In the genomic region with DNA sequence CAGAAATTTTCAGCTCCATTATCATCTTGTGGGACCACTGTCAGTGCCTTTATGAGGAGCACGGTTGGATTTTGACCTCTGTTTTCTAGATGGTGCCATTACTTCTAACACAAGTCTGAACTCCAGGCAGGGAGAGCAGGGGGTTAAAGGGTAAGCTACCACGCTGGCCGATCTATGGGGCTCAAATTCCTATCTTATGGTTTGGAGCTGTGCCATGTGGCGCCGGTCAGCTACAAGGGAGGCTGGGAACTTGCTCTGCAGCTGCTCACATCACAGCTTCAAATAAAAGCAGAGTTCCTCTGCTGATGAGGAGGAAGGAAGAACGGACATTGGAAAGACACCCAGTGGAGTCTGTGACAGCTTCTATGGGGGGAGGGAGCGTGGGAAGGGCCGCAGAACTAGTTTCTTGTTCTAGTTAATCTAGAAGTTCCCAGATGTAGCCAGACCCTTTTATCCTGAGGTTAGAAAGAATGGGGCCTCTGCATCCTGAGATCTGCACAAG, we compare ENCODE assay signal across 13 mouse cellular contexts. TPM values are rescaled to one million over a fixed set of nuclear protein-coding genes. Genes with fewer than 3 reads are reported as not detected.
DNase-seq lines count a peak whose midpoint lies in the region; ATAC-seq and TF ChIP-seq lines count a peak whose summit lies in the region.
"Had no signal": no experiment of that assay in that cellular context is flagged by ENCODE, and none has a peak within 500 bp of the region (broad histone marks: within the 10 kb centered on the region; RNA-seq: fewer than 3 reads in every experiment).

No protein-coding gene starts in this region.

- H3K27ac ChIP-seq in hindbrain, embryonic 10.5 days = peak overlapping the region; percentile 92
- no peak overlapping the region for H3K27ac ChIP-seq in hindbrain, postnatal 0 days
- 0 out of 2 replicates have a peak overlapping the region, but pooled peaks have one; percentile 30 for H3K27ac ChIP-seq in midbrain, embryonic 12.5 days (replicated peaks)
- no peak overlapping the region for H3K27ac ChIP-seq in midbrain, embryonic 16.5 days (ENCODE audit: low read length)
- peak overlapping the region; percentile 93 for H3K27ac ChIP-seq in embryonic facial prominence, embryonic 14.5 days (replicated peaks; ENCODE audit: low read depth, low read length)
- peak overlapping the region; percentile 56 for H3K27ac ChIP-seq in neural tube, embryonic 13.5 days (replicated peaks)
- H3K27ac ChIP-seq: layer of hippocampus, adult 2 months had no signal

- H3K4me3 ChIP-seq in hindbrain, embryonic 10.5 days = no peak overlapping the region
- H3K4me3 ChIP-seq in hindbrain, postnatal 0 days (ENCODE audit: low read length) = no peak overlapping the region
- H3K4me3 ChIP-seq in midbrain, embryonic 12.5 days = no peak overlapping the region
- H3K4me3 ChIP-seq in midbrain, embryonic 16.5 days (ENCODE audit: low read depth, low read length) = no peak overlapping the region
- H3K4me3 ChIP-seq in embryonic facial prominence, embryonic 14.5 days (ENCODE audit: low read depth, low read length) = no peak overlapping the region
- H3K4me3 ChIP-seq in neural tube, embryonic 13.5 days = no peak overlapping the region
- H3K4me3 ChIP-seq: layer of hippocampus, adult 2 months had no signal

- DNase-seq in hindbrain, embryonic 10.5 days (ENCODE audit: low spot score) = peak; percentile 70
- DNase-seq in hindbrain, postnatal 0 days (ENCODE audit: low spot score) = no peak
- DNase-seq in embryonic facial prominence, embryonic 14.5 days (ENCODE audit: low spot score) = peak; percentile 49
- DNase-seq in layer of hippocampus, adult 9-10 months (ENCODE audit: low spot score) = no peak
- DNase-seq in gastrocnemius, postnatal 4 days (ENCODE audit: low spot score in 2 of 2) = no peak
- DNase-seq: heart, postnatal 4 days; right cerebral cortex, postnatal 14 days had no signal

- peaks cover 8% of the 10 kb centered on the region; the same call in 1 of the 2 replicates for H3K9me3 ChIP-seq in hindbrain, embryonic 10.5 days
- H3K9me3 ChIP-seq in hindbrain, postnatal 0 days (ENCODE audit: low read length) = no peaks in the 10 kb centered on the region
- H3K9me3 ChIP-seq in midbrain, embryonic 12.5 days = no peaks in the 10 kb centered on the region
- no peaks in the 10 kb centered on the region for H3K9me3 ChIP-seq in midbrain, embryonic 16.5 days (replicated peaks; ENCODE audit: control insufficient read depth, low read length, poor library complexity, severe bottlenecking)
- no peaks in the 10 kb centered on the region for H3K9me3 ChIP-seq in embryonic facial prominence, embryonic 14.5 days (ENCODE audit: control insufficient read depth, low read length)
- no peaks in the 10 kb centered on the region for H3K9me3 ChIP-seq in neural tube, embryonic 13.5 days

- 22% methylated on average over 8 of the region's 8 CpGs for WGBS in hindbrain, embryonic 10.5 days
- 54% methylated on average over 8 of the region's 8 CpGs for WGBS in hindbrain, postnatal 0 days
- 52% methylated on average over 8 of the region's 8 CpGs for WGBS in midbrain, embryonic 12.5 days
- WGBS in midbrain, embryonic 16.5 days = 54% methylated on average over 8 of the region's 8 CpGs
- WGBS in embryonic facial prominence, embryonic 14.5 days = 27% methylated on average over 8 of the region's 8 CpGs
- WGBS in neural tube, embryonic 13.5 days = 49% methylated on average over 8 of the region's 8 CpGs

- ATAC-seq in hindbrain, postnatal 0 days = no peak
- ATAC-seq in midbrain, embryonic 12.5 days (ENCODE audit: low FRiP score, low read depth) = no peak
- no peak for ATAC-seq in midbrain, embryonic 16.5 days
- ATAC-seq in embryonic facial prominence, embryonic 14.5 days (ENCODE audit: low read depth) = no peak
- no peak for ATAC-seq in neural tube, embryonic 13.5 days (ENCODE audit: low read depth)

- H3K27me3 ChIP-seq in hindbrain, embryonic 10.5 days (ENCODE audit: insufficient read depth, poor library complexity, severe bottlenecking) = no peaks in the 10 kb centered on the region
- no peaks in the 10 kb centered on the region for H3K27me3 ChIP-seq in hindbrain, postnatal 0 days (ENCODE audit: insufficient read depth, low read length)
- no peaks in the 10 kb centered on the region for H3K27me3 ChIP-seq in midbrain, embryonic 12.5 days
- H3K27me3 ChIP-seq in midbrain, embryonic 16.5 days (ENCODE audit: control insufficient read depth, insufficient read depth, low read depth, low read length) = no peaks in the 10 kb centered on the region
- H3K27me3 ChIP-seq in embryonic facial prominence, embryonic 14.5 days (replicated peaks; ENCODE audit: control insufficient read depth, insufficient read depth, low read length) = no peaks in the 10 kb centered on the region
- no peaks in the 10 kb centered on the region for H3K27me3 ChIP-seq in neural tube, embryonic 13.5 days

- no peak overlapping the region for H3K9ac ChIP-seq in hindbrain, postnatal 0 days (replicated peaks; ENCODE audit: low read length)
- no peak overlapping the region for H3K9ac ChIP-seq in midbrain, embryonic 12.5 days (replicated peaks)
- H3K9ac ChIP-seq in midbrain, embryonic 16.5 days (ENCODE audit: low read depth, low read length) = no peak overlapping the region
- peak overlapping the region; percentile 34; the same call in 1 of the 2 replicates for H3K9ac ChIP-seq in embryonic facial prominence, embryonic 14.5 days (ENCODE audit: low read depth, low read length)
- H3K9ac ChIP-seq in neural tube, embryonic 13.5 days = no peak overlapping the region

- H3K4me1 ChIP-seq in hindbrain, embryonic 10.5 days (replicated peaks) = peaks cover 64% of the 10 kb centered on the region
- H3K4me1 ChIP-seq in hindbrain, postnatal 0 days (ENCODE audit: insufficient read depth, low read length) = no peaks in the 10 kb centered on the region
- H3K4me1 ChIP-seq in midbrain, embryonic 12.5 days = peaks cover 14% of the 10 kb centered on the region
- H3K4me1 ChIP-seq in midbrain, embryonic 16.5 days (ENCODE audit: control insufficient read depth, insufficient read depth, low read length) = no peaks in the 10 kb centered on the region
- peaks cover 20% of the 10 kb centered on the region for H3K4me1 ChIP-seq in embryonic facial prominence, embryonic 14.5 days (ENCODE audit: control insufficient read depth, insufficient read depth, low read length)
- peaks cover 24% of the 10 kb centered on the region for H3K4me1 ChIP-seq in neural tube, embryonic 13.5 days (replicated peaks)

- H3K36me3 ChIP-seq in hindbrain, embryonic 10.5 days = no peaks in the 10 kb centered on the region
- H3K36me3 ChIP-seq in hindbrain, postnatal 0 days (ENCODE audit: insufficient read depth, low read length) = no peaks in the 10 kb centered on the region
- no peaks in the 10 kb centered on the region for H3K36me3 ChIP-seq in midbrain, embryonic 12.5 days
- no peaks in the 10 kb centered on the region for H3K36me3 ChIP-seq in midbrain, embryonic 16.5 days (ENCODE audit: control insufficient read depth, insufficient read depth, low read length)
- H3K36me3 ChIP-seq in embryonic facial prominence, embryonic 14.5 days (ENCODE audit: control insufficient read depth, insufficient read depth, low read length) = no peaks in the 10 kb centered on the region
- no peaks in the 10 kb centered on the region for H3K36me3 ChIP-seq in neural tube, embryonic 13.5 days

- TF ChIP-seq CTCF in hindbrain, postnatal 0 days (IDR thresholded peaks at IDR 0.05; ENCODE audit: low read depth) = no peak

- no peak overlapping the region for H3K4me2 ChIP-seq in hindbrain, postnatal 0 days (ENCODE audit: low read depth, low read length)
- no peak overlapping the region for H3K4me2 ChIP-seq in midbrain, embryonic 12.5 days (replicated peaks)
- H3K4me2 ChIP-seq in midbrain, embryonic 16.5 days (ENCODE audit: low read length) = no peak overlapping the region
- no peak overlapping the region for H3K4me2 ChIP-seq in embryonic facial prominence, embryonic 14.5 days (ENCODE audit: low read depth, low read length)
- H3K4me2 ChIP-seq in neural tube, embryonic 13.5 days = no peak overlapping the region

RNA-seq across cellular contexts. Expression of gene Cpa1, which starts 3.6 kb away (rescaled TPM):
- 0.14 and 0.16 TPM in 2 replicates for polyA plus RNA-seq in hindbrain, embryonic 10.5 days (2016; fragmentation: Nextera tagmentation; extraction: Ambion mirVana)
- 0.68 and 0.84 TPM in 2 replicates for total RNA-seq in hindbrain, postnatal 0 days (2014; rRNA removed)
- polyA plus RNA-seq in hindbrain, postnatal 0 days (2015; fragmentation: Nextera tagmentation; extraction: Ambion mirVana) = 0.40 and 0.68 TPM in 2 replicates
- polyA plus RNA-seq in midbrain, embryonic 12.5 days (2016; fragmentation: Nextera tagmentation; extraction: Ambion mirVana) = 0.42 TPM in 1 of 2 replicates, not detected in the other
- 0.90 and 0.91 TPM in 2 replicates for polyA plus RNA-seq in midbrain, embryonic 16.5 days (2015; fragmentation: Nextera tagmentation; extraction: Ambion mirVana)
- 1.3 and 1.7 TPM in 2 replicates for polyA plus RNA-seq in embryonic facial prominence, embryonic 14.5 days (2014; fragmentation: Nextera tagmentation; extraction: Ambion mirVana)
- 0.25 and 0.52 TPM in 2 replicates for polyA plus RNA-seq in neural tube, embryonic 13.5 days (2015; fragmentation: Nextera tagmentation; extraction: Ambion mirVana)
- total RNA-seq in gastrocnemius, postnatal 4 days (2021) = under 1 TPM; 0.44 to 0.64 TPM
- total RNA-seq: layer of hippocampus, adult 2 months had no signal
- polyA plus RNA-seq: frontal cortex, adult 2 months had no signal

RNA-seq across cellular contexts. Expression of gene Cpa5, which starts 24.6 kb away (rescaled TPM):
- 0.08 and 0.44 TPM in 2 replicates for polyA plus RNA-seq in hindbrain, embryonic 10.5 days (2016; fragmentation: Nextera tagmentation; extraction: Ambion mirVana)
- total RNA-seq in hindbrain, postnatal 0 days (2014; rRNA removed) = not detected in 2 replicates
- polyA plus RNA-seq in hindbrain, postnatal 0 days (2015; fragmentation: Nextera tagmentation; extraction: Ambion mirVana) = 0.14 TPM in 1 of 2 replicates, not detected in the other
- 0.14 and 0.30 TPM in 2 replicates for polyA plus RNA-seq in midbrain, embryonic 12.5 days (2016; fragmentation: Nextera tagmentation; extraction: Ambion mirVana)
- not detected in 2 replicates for polyA plus RNA-seq in midbrain, embryonic 16.5 days (2015; fragmentation: Nextera tagmentation; extraction: Ambion mirVana)
- polyA plus RNA-seq in embryonic facial prominence, embryonic 14.5 days (2014; fragmentation: Nextera tagmentation; extraction: Ambion mirVana) = 0.92 and 1.3 TPM in 2 replicates
- not detected in 2 replicates for polyA plus RNA-seq in neural tube, embryonic 13.5 days (2015; fragmentation: Nextera tagmentation; extraction: Ambion mirVana)
- total RNA-seq in gastrocnemius, postnatal 4 days (2021) = 1 to 10 TPM; 1.6 to 1.9 TPM
- total RNA-seq: layer of hippocampus, adult 2 months; liver, adult 2 months had no signal
- polyA plus RNA-seq: frontal cortex, adult 2 months; liver, adult 2 months had no signal

RNA-seq across cellular contexts. Expression of gene Cep41, which starts 58.1 kb away (rescaled TPM):
- polyA plus RNA-seq in hindbrain, embryonic 10.5 days (2016; fragmentation: Nextera tagmentation; extraction: Ambion mirVana) = 16.0 and 19.0 TPM in 2 replicates
- 6.1 and 9.8 TPM in 2 replicates for total RNA-seq in hindbrain, postnatal 0 days (2014; rRNA removed)
- 8.2 TPM in 2 replicates for polyA plus RNA-seq in hindbrain, postnatal 0 days (2015; fragmentation: Nextera tagmentation; extraction: Ambion mirVana)
- polyA plus RNA-seq in midbrain, embryonic 12.5 days (2016; fragmentation: Nextera tagmentation; extraction: Ambion mirVana) = 20.1 and 20.7 TPM in 2 replicates
- polyA plus RNA-seq in midbrain, embryonic 16.5 days (2015; fragmentation: Nextera tagmentation; extraction: Ambion mirVana) = 13.2 and 17.1 TPM in 2 replicates
- polyA plus RNA-seq in embryonic facial prominence, embryonic 14.5 days (2014; fragmentation: Nextera tagmentation; extraction: Ambion mirVana) = 38.6 and 44.3 TPM in 2 replicates
- polyA plus RNA-seq in neural tube, embryonic 13.5 days (2015; fragmentation: Nextera tagmentation; extraction: Ambion mirVana) = 12.2 and 17.4 TPM in 2 replicates
- total RNA-seq in gastrocnemius, postnatal 4 days (2021) = 10 to 100 TPM; 22.2 to 23.0 TPM

Comparison
In these comparisons a context has a peak if more than half of its experiments do, and no peak if none do; other contexts are left out.
1. DNase-seq: peak in hindbrain, embryonic 10.5 days (single experiment) and embryonic facial prominence, embryonic 14.5 days (single experiment); none in hindbrain, postnatal 0 days (single experiment), layer of hippocampus, adult 9-10 months (single experiment) and gastrocnemius, postnatal 4 days (0 of 2).
2. H3K27ac ChIP-seq: peak in hindbrain, embryonic 10.5 days (single experiment), midbrain, embryonic 12.5 days (single experiment), embryonic facial prominence, embryonic 14.5 days (single experiment) and neural tube, embryonic 13.5 days (single experiment); none in hindbrain, postnatal 0 days (single experiment) and midbrain, embryonic 16.5 days (single experiment).